Mouse (Mus musculus) intestine, embryonic 16.5 days (tissue): ENCODE measurements around the gene Tmem119. TPM values are rescaled to one million over a fixed set of nuclear protein-coding genes. Genes with fewer than 3 reads are reported as not detected.

Source experiments
- ATAC-seq: fragments of 200-750 bp; cut with Nextera tagmentation; 2 replicates; pipeline ENCODE4 v1.8.0; 2017; ENCODE audit warnings: moderate TSS enrichment, moderate library complexity
- H3K27ac ChIP-seq: fragments of 300-500 bp; sonication (generic); 2 replicates; pipeline ENCODE4 v1.5.1; 2014; ENCODE audit warnings: mild to moderate bottlenecking, low read length
- H3K27me3 ChIP-seq: fragments of 300-500 bp; sonication (generic); replicated peaks from 2 replicates; pipeline ENCODE4 v1.6.1; 2014; ENCODE audit warnings: low read length, control low read depth, mixed read lengths; ENCODE audit not compliant: control insufficient read depth, insufficient read depth
- H3K36me3 ChIP-seq: fragments of 300-500 bp; sonication (generic); 2 replicates; pipeline ENCODE4 v1.6.1; 2014; ENCODE audit warnings: low read length, control low read depth; ENCODE audit not compliant: control insufficient read depth, insufficient read depth
- H3K4me1 ChIP-seq: fragments of 300-500 bp; sonication (generic); 2 replicates; pipeline ENCODE4 v1.6.1; 2014; ENCODE audit warnings: low read length, control low read depth, mixed read lengths; ENCODE audit not compliant: control insufficient read depth, insufficient read depth
- H3K4me2 ChIP-seq: fragments of 300-500 bp; sonication (generic); 2 replicates; pipeline ENCODE4 v1.6.1; 2014; ENCODE audit warnings: low read depth, low read length, control low read depth
- H3K4me3 ChIP-seq: fragments of 300-500 bp; sonication (generic); 2 replicates; pipeline ENCODE4 v1.5.1; 2014; ENCODE audit warnings: mild to moderate bottlenecking, low read length
- H3K9ac ChIP-seq: fragments of 300-500 bp; sonication (generic); 2 replicates; pipeline ENCODE4 v1.6.1; 2014; ENCODE audit warnings: low read depth, low read length
- H3K9me3 ChIP-seq: fragments of 300-500 bp; sonication (generic); 2 replicates; pipeline ENCODE4 v1.6.1; 2016; ENCODE audit warnings: low read length, control low read depth; ENCODE audit not compliant: control insufficient read depth
- WGBS: fragments of 180-500 bp; shearing (Covaris S2); extraction: QIAGEN DNeasy Blood & Tissue Kit; methylation state at CpG from one replicate; pipeline ENCODE4 v1.1.7; 2014; 5-methylcytosine and 5-hydroxymethylcytosine counted together
- polyA plus RNA-seq: library from polyadenylated mRNA; unstranded; fragments of >200 nt; fragmentation: Nextera tagmentation; extraction: Ambion mirVana; gene quantifications from 2 replicates; pipeline ENCODE4 v1.2.1, GENCODE M21; 2015

Gene Tmem119
- polyA plus RNA-seq, result 56.6 and 63.7 TPM in 2 replicates

- H3K36me3 ChIP-seq, result no peaks in the 10 kb centered on the region
- H3K4me3 ChIP-seq, result peak within 1 kb of the TSS; percentile 52
- H3K9me3 ChIP-seq, result no peaks in the 10 kb centered on the region
- peak within 1 kb of the TSS; percentile 82 for H3K27ac ChIP-seq
- H3K4me2 ChIP-seq, result peak within 1 kb of the TSS; percentile 55
- under 1% methylated on average over 11 of the region's 11 CpGs for WGBS
- peak within 1 kb of the TSS; percentile 65 for H3K9ac ChIP-seq
- peaks cover 31% of the 10 kb centered on the region for H3K4me1 ChIP-seq
- H3K27me3 ChIP-seq, result no peaks in the 10 kb centered on the region
- peak; percentile 89 for ATAC-seq
Measured at GRCm38 (mm10) chr5:113800280-113800679, at the start of gene Tmem119. Tmem119 (minus strand) TSS chr5:113800516.

DNA sequence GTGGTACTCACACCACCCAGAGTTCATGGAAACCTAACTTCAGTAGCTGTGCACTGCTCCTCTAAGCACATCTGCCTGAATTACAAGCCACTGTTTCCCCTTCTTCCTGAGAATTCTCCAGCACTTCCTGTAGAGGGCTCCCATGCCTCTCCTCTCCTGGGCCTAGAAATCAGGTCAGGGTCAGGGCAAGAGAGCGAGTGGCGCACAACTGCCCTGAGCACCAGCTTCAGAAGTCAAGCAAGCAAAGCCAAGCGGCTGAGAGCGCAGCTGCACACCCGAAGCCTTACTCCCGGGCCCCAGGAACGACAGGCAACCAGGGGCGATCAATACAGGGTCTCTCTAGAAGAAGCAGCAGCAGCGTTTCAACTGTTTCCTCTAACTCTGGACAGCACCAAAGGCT lies 47.3 kb upstream of the Tmem119 start:
- WGBS, result 84% methylated on average over 9 of the region's 9 CpGs
- no peak for ATAC-seq
- H3K36me3 ChIP-seq, result peaks cover 48% of the 10 kb centered on the region
- H3K4me1 ChIP-seq, result peaks cover 3% of the 10 kb centered on the region; the same call in 1 of the 2 replicates
- H3K27me3 ChIP-seq, result no peaks in the 10 kb centered on the region
- H3K4me3 ChIP-seq, result no peak overlapping the region
- H3K27ac ChIP-seq, result no peak overlapping the region
- no peak overlapping the region for H3K9ac ChIP-seq
- no peaks in the 10 kb centered on the region for H3K9me3 ChIP-seq
- no peak overlapping the region for H3K4me2 ChIP-seq

- WGBS, result 93% methylated on average over 8 of the region's 8 CpGs
- H3K27me3 ChIP-seq, result no peaks in the 10 kb centered on the region
- H3K4me3 ChIP-seq, result no peak overlapping the region
- no peak overlapping the region for H3K9ac ChIP-seq
- peaks cover 50% of the 10 kb centered on the region for H3K36me3 ChIP-seq
- peaks cover 5% of the 10 kb centered on the region; the same call in 1 of the 2 replicates for H3K4me1 ChIP-seq
- H3K27ac ChIP-seq, result no peak overlapping the region
- no peaks in the 10 kb centered on the region for H3K9me3 ChIP-seq
- H3K4me2 ChIP-seq, result no peak overlapping the region
- peak; percentile 54; the same call in 1 of the 2 replicates for ATAC-seq
Measured at GRCm38 (mm10) chr5:113846656-113847055, 46.3 kb upstream of the Tmem119 start.

- Histone ChIP-seq H3K4me1 (peaks cover 6% of the 10 kb centered on the region; the same call in 1 of the 2 replicates), H3K9ac (no peak overlapping the region), H3K4me2 (no peak overlapping the region), H3K9me3 (no peaks in the 10 kb centered on the region), H3K4me3 (no peak overlapping the region), H3K27me3 (no peaks in the 10 kb centered on the region), H3K27ac (no peak overlapping the region), H3K36me3 (peaks cover 46% of the 10 kb centered on the region)
- 85% methylated on average over 8 of the region's 8 CpGs for WGBS
- ATAC-seq, result no peak
Measured at GRCm38 (mm10) chr5:113845627-113846026, 45.3 kb upstream of the Tmem119 start.

DNA sequence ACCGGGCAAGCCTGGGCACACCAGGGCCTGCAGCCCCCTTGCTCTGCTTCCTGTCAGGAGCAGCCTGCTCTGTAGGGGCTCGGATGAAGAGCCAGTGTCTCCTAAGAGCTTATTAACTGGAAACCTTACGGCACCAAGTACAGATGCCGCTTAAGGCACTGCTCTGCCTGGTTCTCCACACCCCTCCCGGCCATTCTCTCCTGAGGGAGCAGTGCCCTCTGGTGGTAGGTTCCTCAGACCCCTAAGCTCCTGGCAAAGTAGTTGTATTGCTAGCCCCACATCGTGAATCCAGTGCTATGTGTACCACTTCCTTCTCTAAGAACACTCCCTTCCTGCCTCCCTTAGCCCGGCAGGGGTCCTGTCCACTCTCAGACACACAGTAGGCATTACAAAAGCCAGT lies 44.4 kb upstream of the Tmem119 start:
- WGBS, result 57% methylated on average over 7 of the region's 7 CpGs
- peaks cover 6% of the 10 kb centered on the region; the same call in 1 of the 2 replicates for H3K4me1 ChIP-seq
- H3K36me3 ChIP-seq, result peaks cover 38% of the 10 kb centered on the region
- no peak overlapping the region for H3K4me2 ChIP-seq
- peak overlapping the region; percentile 40 for H3K27ac ChIP-seq
- ATAC-seq, result peak; percentile 38; the same call in 1 of the 2 replicates
- no peaks in the 10 kb centered on the region for H3K27me3 ChIP-seq
- H3K9ac ChIP-seq, result peak overlapping the region; percentile 20; the same call in 1 of the 2 replicates
- H3K9me3 ChIP-seq, result no peaks in the 10 kb centered on the region
- no peak overlapping the region for H3K4me3 ChIP-seq

DNA sequence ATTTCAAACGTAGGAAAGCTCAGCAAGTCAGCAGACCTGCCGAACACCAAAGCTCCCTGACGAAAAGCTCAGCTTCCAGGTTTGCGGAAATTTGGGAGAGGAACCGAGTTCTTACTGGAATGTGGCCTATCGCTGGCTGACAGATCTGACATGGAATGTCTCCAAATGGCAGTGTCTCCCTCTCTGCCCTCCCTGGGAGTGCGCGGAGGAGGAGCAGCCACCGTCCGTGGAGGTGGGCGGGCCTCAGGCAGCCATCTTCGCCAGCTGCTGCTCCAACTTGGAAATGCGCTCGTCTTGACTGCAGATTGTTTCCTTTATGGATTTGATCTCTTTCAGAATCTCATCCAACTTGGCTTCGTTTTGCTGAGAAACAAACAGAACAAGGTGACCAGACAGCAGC lies 43.8 kb upstream of the Tmem119 start:
- Histone ChIP-seq H3K4me3 (no peak overlapping the region), H3K4me2 (no peak overlapping the region), H3K9me3 (no peaks in the 10 kb centered on the region), H3K9ac (no peak overlapping the region), H3K27ac (peak overlapping the region; percentile 40), H3K4me1 (peaks cover 6% of the 10 kb centered on the region; the same call in 1 of the 2 replicates), H3K36me3 (peaks cover 32% of the 10 kb centered on the region), H3K27me3 (no peaks in the 10 kb centered on the region)
- ATAC-seq, result no peak
- WGBS, result 72% methylated on average over 15 of the region's 15 CpGs

DNA sequence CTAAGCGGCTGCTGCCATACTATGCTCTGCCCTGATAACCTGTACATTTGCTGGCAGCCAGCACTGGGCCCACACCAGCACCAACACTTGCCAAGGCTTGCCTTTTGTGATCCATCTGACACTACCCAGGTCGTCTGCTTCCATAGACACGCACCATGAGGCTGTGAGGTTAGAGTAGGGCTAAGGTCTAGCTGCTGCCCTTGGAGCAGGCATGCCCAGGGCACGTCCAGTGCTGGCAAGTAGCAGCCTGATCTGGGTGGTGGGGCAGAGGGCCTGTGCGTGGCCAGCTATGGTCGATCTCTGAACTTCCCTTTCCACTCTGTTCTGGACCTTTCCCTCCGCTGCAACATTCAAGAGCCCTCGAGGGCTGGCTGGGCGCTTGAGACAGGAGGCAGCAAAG lies 42.6 kb upstream of the Tmem119 start:
- Histone ChIP-seq H3K27me3 (no peaks in the 10 kb centered on the region), H3K4me3 (no peak overlapping the region), H3K36me3 (peaks cover 32% of the 10 kb centered on the region), H3K9me3 (no peaks in the 10 kb centered on the region), H3K4me2 (no peak overlapping the region), H3K27ac (no peak overlapping the region), H3K9ac (no peak overlapping the region), H3K4me1 (peaks cover 6% of the 10 kb centered on the region; the same call in 1 of the 2 replicates)
- whole genome bisulfite sequencing, result 91% methylated on average over 9 of the region's 9 CpGs
- ATAC-seq, result no peak

DNA sequence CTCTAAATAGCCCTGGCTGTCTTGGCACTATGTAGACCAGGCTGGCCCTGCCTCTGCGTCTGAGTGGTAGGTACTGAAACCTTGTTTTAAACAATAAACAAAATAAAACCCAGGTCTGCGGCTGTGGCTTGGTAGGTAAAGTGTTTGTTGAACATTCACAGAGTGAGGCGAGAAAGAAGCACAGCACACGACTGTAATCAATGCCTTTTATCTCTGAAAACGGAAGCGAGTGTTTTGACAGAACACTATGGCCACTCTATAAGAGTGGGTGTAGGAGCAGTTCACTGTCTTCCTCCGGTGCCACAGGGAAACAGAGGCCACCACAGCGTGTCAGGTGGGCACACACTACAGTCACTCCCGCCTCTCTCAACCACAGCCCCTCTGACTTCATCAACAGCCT lies 41.9 kb upstream of the Tmem119 start:
- Histone ChIP-seq H3K27ac (no peak overlapping the region), H3K4me2 (no peak overlapping the region), H3K4me1 (peaks cover 6% of the 10 kb centered on the region; the same call in 1 of the 2 replicates), H3K9me3 (no peaks in the 10 kb centered on the region), H3K36me3 (peaks cover 27% of the 10 kb centered on the region), H3K9ac (no peak overlapping the region), H3K4me3 (no peak overlapping the region), H3K27me3 (no peaks in the 10 kb centered on the region)
- 84% methylated on average over 9 of the region's 9 CpGs for WGBS
- no peak for ATAC-seq

- Histone ChIP-seq H3K27ac (no peak overlapping the region), H3K9ac (no peak overlapping the region), H3K9me3 (no peaks in the 10 kb centered on the region), H3K4me3 (no peak overlapping the region), H3K36me3 (peaks cover 20% of the 10 kb centered on the region), H3K4me2 (no peak overlapping the region), H3K4me1 (peaks cover 6% of the 10 kb centered on the region; the same call in 1 of the 2 replicates), H3K27me3 (no peaks in the 10 kb centered on the region)
- no peak for ATAC-seq
- 59% methylated on average over 23 of the region's 23 CpGs for WGBS
Measured at GRCm38 (mm10) chr5:113841243-113842225, 41.2 kb upstream of the Tmem119 start.
